Mouse (Mus musculus) midbrain, embryonic 14.5 days (tissue): ENCODE results near the gene Prune1. TPM values are rescaled to one million over a fixed set of nuclear protein-coding genes. Genes with fewer than 3 reads are reported as not detected.

ENCODE experiments used
- ATAC-seq: fragments of 200-750 bp; cut with Nextera tagmentation; 2 replicates; pipeline ENCODE4 v1.8.0; 2017; ENCODE audit warnings: moderate number of reproducible peaks, moderate library complexity; ENCODE audit not compliant: low FRiP score, low TSS enrichment
- DNase-seq: peaks from one replicate; pipeline ENCODE4 v3.0.0-alpha.2; 2015
- H3K27ac ChIP-seq: fragments of 300-500 bp; sonication (generic); replicated peaks from 2 replicates; pipeline ENCODE4 v1.5.1; 2014; ENCODE audit warnings: mild to moderate bottlenecking, low read depth, low read length, moderate library complexity
- H3K27me3 ChIP-seq: fragments of 300-500 bp; sonication (generic); 2 replicates; pipeline ENCODE4 v1.6.1; 2014; ENCODE audit warnings: low read length, control low read depth, mixed read lengths; ENCODE audit not compliant: control insufficient read depth, insufficient read depth
- H3K36me3 ChIP-seq: fragments of 300-500 bp; sonication (generic); 2 replicates; pipeline ENCODE4 v1.6.1; 2014; ENCODE audit warnings: low read length, control low read depth; ENCODE audit not compliant: control insufficient read depth, insufficient read depth
- H3K4me1 ChIP-seq: fragments of 300-500 bp; sonication (generic); 2 replicates; pipeline ENCODE4 v1.6.1; 2014; ENCODE audit warnings: mild to moderate bottlenecking, antibody characterized with exemption, low read length, control low read depth; ENCODE audit not compliant: control insufficient read depth, insufficient read depth
- H3K4me2 ChIP-seq: fragments of 300-500 bp; sonication (generic); 2 replicates; pipeline ENCODE4 v1.6.1; 2014; ENCODE audit warnings: mild to moderate bottlenecking, low read length, moderate library complexity
- H3K4me3 ChIP-seq: fragments of 300-500 bp; sonication (generic); replicated peaks from 2 replicates; pipeline ENCODE4 v1.5.1; 2014; ENCODE audit warnings: low read depth, low read length
- H3K9ac ChIP-seq: fragments of 300-500 bp; sonication (generic); replicated peaks from 2 replicates; pipeline ENCODE4 v1.6.1; 2014; ENCODE audit warnings: mild to moderate bottlenecking, low read length, moderate library complexity
- H3K9me3 ChIP-seq: fragments of 300-500 bp; sonication (generic); 2 replicates; pipeline ENCODE4 v1.6.1; 2016; ENCODE audit warnings: low read length, control low read depth, mixed read lengths; ENCODE audit not compliant: control insufficient read depth
- WGBS: fragments of 180-500 bp; shearing (Covaris S2); extraction: QIAGEN DNeasy Blood & Tissue Kit; methylation state at CpG from one replicate; pipeline ENCODE4 v1.1.7; 2014; 5-methylcytosine and 5-hydroxymethylcytosine counted together
- polyA plus RNA-seq: library from polyadenylated mRNA; unstranded; fragments of >200 nt; fragmentation: Nextera tagmentation; extraction: Ambion mirVana; gene quantifications from 2 replicates; pipeline ENCODE4 v1.2.1, GENCODE M21; 2014

Prune1 gene
- polyA plus RNA-seq, 1 experiment from 2014 or later: 59.4 TPM

GRCm38 (mm10) chr3:95243086-95243485 is 38.8 kb downstream of the Prune1 start:
- no peak for ATAC-seq
- Histone ChIP-seq H3K4me3 (no peak overlapping the region), H3K36me3 (peaks cover 9% of the 10 kb centered on the region; the same call in 1 of the 2 replicates), H3K9ac (no peak overlapping the region), H3K4me2 (no peak overlapping the region), H3K27me3 (no peaks in the 10 kb centered on the region), H3K27ac (no peak overlapping the region), H3K4me1 (no peaks in the 10 kb centered on the region), H3K9me3 (no peaks in the 10 kb centered on the region)
- 86% methylated on average over 2 of the region's 2 CpGs for WGBS
- DNase-seq: no peak

- no peak within 1 kb of the TSS for H3K4me3 ChIP-seq
- DNase-seq: no peak
- H3K4me2 ChIP-seq: no peak within 1 kb of the TSS
- WGBS: 78% methylated on average over 7 of the region's 7 CpGs
- H3K9ac ChIP-seq: peak within 1 kb of the TSS; percentile 6; the same call in 1 of the 2 replicates
- no peaks in the 10 kb centered on the region for H3K4me1 ChIP-seq
- no peaks in the 10 kb centered on the region for H3K9me3 ChIP-seq
- ATAC-seq: no peak
- H3K27me3 ChIP-seq: no peaks in the 10 kb centered on the region
- peaks cover 21% of the 10 kb centered on the region; the same call in 1 of the 2 replicates for H3K36me3 ChIP-seq
- no peak within 1 kb of the TSS for H3K27ac ChIP-seq
Measured at GRCm38 (mm10) chr3:95241498-95241897, 40.4 kb downstream of the Prune1 start, which contains the start of gene Gm128. TSS of gene Gm128 (minus strand) at chr3:95241598.

DNA sequence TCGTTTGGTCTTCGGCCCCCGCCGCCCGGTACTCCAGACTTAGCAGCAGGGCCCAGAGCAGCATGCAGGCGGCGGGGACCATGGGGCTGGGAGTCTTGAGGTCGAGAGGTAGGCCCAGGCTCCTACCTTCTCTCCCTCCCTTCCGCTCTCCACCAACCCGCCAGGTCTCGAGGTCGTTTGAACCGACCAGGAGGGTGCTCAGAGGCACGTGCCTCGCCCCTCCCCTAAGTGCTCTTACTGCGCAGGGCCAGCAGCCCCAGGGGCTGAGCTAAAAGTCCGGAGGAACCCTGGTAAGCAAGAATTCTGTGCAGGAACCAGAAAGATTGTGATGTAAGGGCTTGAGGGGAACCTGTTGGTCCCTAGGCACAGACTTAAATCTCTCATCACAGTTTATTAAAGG is 41.0 kb downstream of the Prune1 start:
- Histone ChIP-seq H3K4me3 (no peak overlapping the region), H3K9me3 (no peaks in the 10 kb centered on the region), H3K36me3 (peaks cover 27% of the 10 kb centered on the region), H3K27ac (no peak overlapping the region), H3K4me2 (no peak overlapping the region), H3K27me3 (no peaks in the 10 kb centered on the region), H3K9ac (peak overlapping the region; percentile 6; the same call in 1 of the 2 replicates), H3K4me1 (no peaks in the 10 kb centered on the region)
- no peak for DNase-seq
- 40% methylated on average over 17 of the region's 17 CpGs for WGBS
- no peak for ATAC-seq

DNA sequence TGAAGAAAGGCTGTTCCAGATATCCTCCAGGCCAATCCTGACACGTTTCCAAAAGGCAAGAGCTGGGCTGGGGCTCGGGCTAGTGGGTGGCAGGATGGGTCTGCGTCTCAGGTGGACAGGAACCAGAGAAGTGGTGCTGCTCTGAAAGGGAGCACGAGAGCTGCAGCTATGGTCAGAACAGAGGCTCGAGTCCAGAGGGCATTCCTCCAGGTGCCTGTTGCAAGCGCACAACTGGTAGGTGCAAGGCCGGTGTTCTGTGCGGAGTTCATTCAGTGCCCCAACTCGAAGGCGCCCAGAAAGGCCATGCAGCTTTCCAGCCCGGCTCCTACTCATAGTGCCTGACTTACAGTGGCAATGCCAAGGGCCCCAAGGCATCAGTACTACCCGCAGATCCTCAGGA is 41.9 kb downstream of the Prune1 start:
- Histone ChIP-seq H3K36me3 (peaks cover 33% of the 10 kb centered on the region), H3K4me3 (no peak overlapping the region), H3K4me2 (no peak overlapping the region), H3K9me3 (no peaks in the 10 kb centered on the region), H3K27ac (no peak overlapping the region), H3K27me3 (no peaks in the 10 kb centered on the region), H3K9ac (no peak overlapping the region), H3K4me1 (no peaks in the 10 kb centered on the region)
- WGBS: 91% methylated on average over 12 of the region's 12 CpGs
- ATAC-seq: no peak
- no peak for DNase-seq

DNA sequence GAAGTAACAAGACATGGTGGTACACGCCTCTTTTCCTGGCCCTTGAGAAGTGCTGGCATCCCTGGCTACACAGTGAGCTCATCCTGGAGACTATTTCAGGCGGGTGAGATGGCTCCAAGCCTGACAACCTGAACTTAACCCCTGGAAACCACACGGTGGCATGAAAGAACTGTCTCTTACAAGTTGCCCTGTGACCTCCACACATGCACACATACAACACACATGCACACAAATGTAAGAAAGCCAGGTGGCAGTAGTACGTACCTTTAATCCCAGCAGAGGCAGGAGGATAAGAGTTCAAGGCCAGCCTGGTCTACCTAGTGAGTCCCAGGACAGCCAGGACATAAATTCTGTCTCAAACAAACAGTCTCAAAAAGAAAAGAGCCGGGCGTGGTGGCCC is 42.9 kb downstream of the Prune1 start:
- no peak overlapping the region for H3K4me2 ChIP-seq
- H3K4me3 ChIP-seq: no peak overlapping the region
- H3K4me1 ChIP-seq: no peaks in the 10 kb centered on the region
- no peaks in the 10 kb centered on the region for H3K27me3 ChIP-seq
- DNase-seq (no peak), ATAC-seq (no peak)
- no peaks in the 10 kb centered on the region for H3K9me3 ChIP-seq
- H3K9ac ChIP-seq: no peak overlapping the region
- no peak overlapping the region for H3K27ac ChIP-seq
- 89% methylated on average over 6 of the region's 6 CpGs for WGBS
- H3K36me3 ChIP-seq: peaks cover 43% of the 10 kb centered on the region

GRCm38 (mm10) chr3:95237541-95238099 is 44.3 kb downstream of the Prune1 start:
- WGBS: 95% methylated on average over 8 of the region's 8 CpGs
- Histone ChIP-seq H3K4me1 (no peaks in the 10 kb centered on the region), H3K4me2 (no peak overlapping the region), H3K27ac (no peak overlapping the region), H3K9me3 (no peaks in the 10 kb centered on the region), H3K27me3 (no peaks in the 10 kb centered on the region), H3K9ac (no peak overlapping the region), H3K36me3 (peaks cover 57% of the 10 kb centered on the region), H3K4me3 (no peak overlapping the region)
- DNase-seq: no peak
- no peak for ATAC-seq

DNA sequence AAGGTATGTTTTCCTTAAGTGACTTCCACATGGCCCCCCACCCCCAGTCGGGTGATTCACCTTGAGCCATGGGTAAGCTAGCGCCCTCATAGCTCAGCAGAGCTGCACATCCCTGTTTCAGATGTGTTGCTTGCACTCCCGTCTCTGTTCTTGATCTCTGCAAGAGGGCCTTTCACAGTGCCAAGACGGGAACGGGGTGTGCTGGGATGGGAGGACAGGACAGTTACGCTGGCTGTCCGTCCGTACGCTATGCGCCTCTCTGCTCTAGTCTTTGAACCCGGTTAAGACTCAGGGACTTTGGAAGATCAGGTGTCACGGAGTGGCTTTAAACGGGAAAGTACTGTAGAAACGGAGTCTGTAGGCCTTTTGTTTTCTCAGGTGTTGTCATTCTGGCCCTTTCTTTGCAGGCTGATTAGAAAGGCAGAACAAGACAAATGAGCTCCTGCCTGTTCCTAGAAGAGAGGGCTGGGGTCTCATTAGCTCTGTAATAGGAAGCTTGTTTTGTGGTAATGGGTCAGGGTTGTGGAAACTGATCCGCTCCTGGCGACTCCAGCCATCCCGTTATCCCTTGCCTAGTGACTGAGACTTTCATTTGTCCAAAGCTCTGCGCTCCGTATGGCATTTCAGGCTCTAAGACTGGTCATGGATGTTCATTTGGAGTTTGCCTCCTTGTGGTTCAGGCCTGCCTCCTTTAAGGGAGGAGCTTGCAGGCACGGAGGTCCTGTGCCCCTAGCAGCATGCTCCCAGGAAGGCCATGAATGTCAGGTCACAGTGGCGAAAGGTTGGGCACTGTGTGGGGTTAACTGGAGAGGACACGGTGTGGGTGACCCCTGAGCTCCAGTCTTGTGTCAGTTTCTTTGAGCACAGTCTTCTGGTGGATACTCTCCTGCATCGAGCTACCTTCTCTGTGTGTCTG is 46.2 kb downstream of the Prune1 start:
- Histone ChIP-seq H3K9ac (no peak overlapping the region), H3K4me3 (no peak overlapping the region), H3K4me1 (peaks cover 8% of the 10 kb centered on the region), H3K4me2 (no peak overlapping the region), H3K9me3 (no peaks in the 10 kb centered on the region), H3K27me3 (no peaks in the 10 kb centered on the region), H3K36me3 (peaks cover 67% of the 10 kb centered on the region), H3K27ac (0 out of 2 replicates have a peak overlapping the region, but pooled peaks have one; percentile 8)
- no peak for DNase-seq
- ATAC-seq: no peak
- WGBS: 85% methylated on average over 23 of the region's 23 CpGs

- Histone ChIP-seq H3K27ac (no peak overlapping the region), H3K4me3 (no peak overlapping the region), H3K36me3 (peaks cover 65% of the 10 kb centered on the region), H3K4me1 (peaks cover 16% of the 10 kb centered on the region), H3K27me3 (no peaks in the 10 kb centered on the region), H3K9ac (no peak overlapping the region), H3K4me2 (no peak overlapping the region), H3K9me3 (no peaks in the 10 kb centered on the region)
- no peak for DNase-seq
- 83% methylated on average over 16 of the region's 16 CpGs for WGBS
- no peak for ATAC-seq
Measured at GRCm38 (mm10) chr3:95233303-95233980, 48.4 kb downstream of the Prune1 start.
